Mouse (Mus musculus) embryonic fibroblast, embryonic 13.5 days (primary cell): ENCODE data around the gene Nsmf. TPM values are rescaled to one million over a fixed set of nuclear protein-coding genes. Genes with fewer than 3 reads are reported as not detected.

ENCODE experiments used
- H3K27ac ChIP-seq: 2 replicates; pipeline ENCODE4 v1.5.1; 2012; ENCODE audit warnings: low read length, control low read depth, inconsistent platforms; ENCODE audit not compliant: insufficient read depth
- H3K4me1 ChIP-seq: 2 replicates; pipeline ENCODE4 v1.6.1; 2011; ENCODE audit warnings: low read length; ENCODE audit not compliant: control insufficient read depth, insufficient read depth
- H3K4me3 ChIP-seq: 2 replicates; pipeline ENCODE4 v1.5.1; 2011; ENCODE audit warnings: mild to moderate bottlenecking, control low read depth, low read length; ENCODE audit not compliant: insufficient read depth
- CTCF ChIP-seq: IDR thresholded peaks from 2 replicates; pipeline ENCODE4 v1.5.1; 2011; ENCODE audit warnings: mild to moderate bottlenecking, control low read depth, low read length, moderate library complexity, borderline replicate concordance; ENCODE audit not compliant: insufficient read depth
- POLR2A ChIP-seq: IDR thresholded peaks from 2 replicates; pipeline ENCODE4 v1.6.1; 2011; ENCODE audit warnings: low read depth, mild to moderate bottlenecking, control low read depth, low read length, moderate library complexity
- polyA plus RNA-seq: library from polyadenylated mRNA; stranded (reverse); fragments of >200 nt; gene quantifications from 2 replicates; pipeline ENCODE4 v1.2.4, GENCODE M21; 2011; ENCODE audit warnings: low read depth; ENCODE audit not compliant: missing spikeins, insufficient read length

Nsmf gene
- polyA plus RNA-seq, 1 experiment: 46.7 TPM

- H3K4me3 ChIP-seq: peak overlapping the region; percentile 87
- H3K27ac ChIP-seq: no peak overlapping the region
- no peaks in the 10 kb centered on the region for H3K4me1 ChIP-seq
- TF ChIP-seq CTCF (no peak), POLR2A (no peak)
Measured at GRCm38 (mm10) chr2:25055068-25055405, 882 bp downstream of the Nsmf start.

- no peaks in the 10 kb centered on the region for H3K4me1 ChIP-seq
- no peak overlapping the region for H3K27ac ChIP-seq
- TF ChIP-seq CTCF (no peak), POLR2A (no peak)
- peak overlapping the region; percentile 87 for H3K4me3 ChIP-seq
Measured at GRCm38 (mm10) chr2:25055409-25056155, 1.4 kb downstream of the Nsmf start.

- no peaks in the 10 kb centered on the region for H3K4me1 ChIP-seq
- H3K27ac ChIP-seq: no peak overlapping the region
- TF ChIP-seq POLR2A (no peak), CTCF (no peak)
- no peak overlapping the region for H3K4me3 ChIP-seq
Measured at GRCm38 (mm10) chr2:25058926-25059325, 4.8 kb downstream of the Nsmf start.

- TF ChIP-seq CTCF (no peak), POLR2A (no peak)
- Histone ChIP-seq H3K4me3 (no peak overlapping the region), H3K27ac (no peak overlapping the region), H3K4me1 (no peaks in the 10 kb centered on the region)
Measured at GRCm38 (mm10) chr2:25063523-25063922, 9.4 kb downstream of the Nsmf start.

- H3K4me1 ChIP-seq: no peaks in the 10 kb centered on the region
Measured at GRCm38 (mm10) chr2:25064285-25064684, 10.1 kb downstream of the Nsmf start.

GRCm38 (mm10) chr2:25065537-25065936 is 11.4 kb downstream of the Nsmf start:
- Histone ChIP-seq H3K4me3 (no peak overlapping the region), H3K27ac (no peak overlapping the region), H3K4me1 (no peaks in the 10 kb centered on the region)
- TF ChIP-seq CTCF (no peak), POLR2A (no peak)

More at GRCm38 (mm10) chr2:25064285-25064684, 10.1 kb downstream of the Nsmf start:
- Histone ChIP-seq H3K4me3 (no peak overlapping the region), H3K27ac (no peak overlapping the region)
- TF ChIP-seq POLR2A (no peak), CTCF (no peak)

- Histone ChIP-seq H3K4me1 (no peaks in the 10 kb centered on the region), H3K27ac (no peak overlapping the region), H3K4me3 (no peak overlapping the region)
- TF ChIP-seq POLR2A (no peak), CTCF (no peak)
Measured at GRCm38 (mm10) chr2:25066552-25066951, 12.4 kb downstream of the Nsmf start.

- Histone ChIP-seq H3K27ac (no peak overlapping the region), H3K4me1 (no peaks in the 10 kb centered on the region), H3K4me3 (no peak overlapping the region)
- TF ChIP-seq CTCF (no peak), POLR2A (no peak)
Measured at GRCm38 (mm10) chr2:25069537-25069936, 15.4 kb downstream of the Nsmf start.

GRCm38 (mm10) chr2:25072398-25072797 is 18.2 kb downstream of the Nsmf start:
- TF ChIP-seq CTCF: no peak
- no peak for TF ChIP-seq POLR2A
- Histone ChIP-seq H3K4me1 (no peaks in the 10 kb centered on the region), H3K27ac (no peak overlapping the region), H3K4me3 (no peak overlapping the region)

GRCm38 (mm10) chr2:25075506-25075905 is 21.4 kb downstream of the Nsmf start:
- no peak for TF ChIP-seq CTCF
- no peak for TF ChIP-seq POLR2A
- Histone ChIP-seq H3K27ac (no peak overlapping the region), H3K4me1 (no peaks in the 10 kb centered on the region), H3K4me3 (no peak overlapping the region)

- Histone ChIP-seq H3K4me1 (no peaks in the 10 kb centered on the region), H3K27ac (no peak overlapping the region), H3K4me3 (no peak overlapping the region)
- TF ChIP-seq CTCF: no peak
- TF ChIP-seq POLR2A: no peak
Measured at GRCm38 (mm10) chr2:25078967-25079366, 24.8 kb downstream of the Nsmf start.
